Mouse (Mus musculus) 416B (cell line): ENCODE measurements around the gene Gjc3.
"Not testable (repeated sequence)": the region's sequence is repeated elsewhere in the genome, so short reads cannot be mapped to it uniquely, and the experiment has no call there.

Experiments
- DNase-seq: peaks from one replicate; pipeline ENCODE4 v3.0.0; 2011; ENCODE audit warnings: low read depth

Gene Gjc3

DNA sequence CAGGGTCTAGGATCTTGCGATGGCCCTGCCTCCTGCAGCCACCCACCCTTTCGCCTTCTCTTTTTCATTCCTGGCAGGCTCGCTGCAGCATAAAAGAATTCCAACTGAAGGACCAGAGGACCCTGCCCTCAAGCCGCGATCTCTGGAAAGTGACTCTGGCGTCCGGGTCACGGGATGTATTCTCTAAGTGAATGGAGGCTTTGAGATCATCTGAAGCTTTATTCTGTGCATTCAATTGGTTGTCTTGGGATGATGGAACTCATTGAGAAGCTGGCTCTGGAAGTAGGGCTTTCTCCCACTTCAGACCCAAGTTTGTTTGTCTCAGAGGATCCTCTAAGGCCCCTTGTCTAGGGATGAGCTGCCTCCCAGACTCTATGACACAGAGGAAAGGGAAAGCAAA, at the start of gene Gjc3:
Gene Gjc3 (minus strand): TSS at position 154 of the 400 bp plus-strand sequence.
- no peak for DNase-seq

GRCm38 (mm10) chr5:138012382-138012781, 49.5 kb upstream of the Gjc3 start:
- DNase-seq: no peak

GRCm38 (mm10) chr5:138009437-138009836, 46.5 kb upstream of the Gjc3 start:
- DNase-seq: no peak

- DNase-seq: no peak
These were observed 23.5 kb upstream of the Gjc3 start for GRCm38 (mm10) chr5:137986351-137986750.

DNA sequence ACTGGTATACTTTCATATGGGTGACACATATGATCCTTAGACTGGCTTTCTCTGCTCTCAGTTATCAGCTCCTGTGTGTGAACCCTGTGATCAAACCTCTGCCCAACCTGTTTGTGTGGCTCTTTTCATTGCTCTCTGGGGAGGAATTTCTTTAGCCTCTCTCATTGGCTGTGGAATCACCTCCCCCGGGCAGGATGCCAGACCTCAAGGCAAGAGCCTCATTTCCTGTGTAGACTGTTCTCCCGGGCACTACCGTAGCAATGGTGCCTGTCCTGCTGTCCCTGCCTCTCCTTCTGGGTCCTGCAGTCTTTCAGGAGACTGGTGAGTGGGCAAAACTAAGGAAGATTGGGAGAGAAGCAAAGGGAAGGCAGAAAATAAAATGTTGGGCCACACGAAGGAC, 18.4 kb upstream of the Gjc3 start, which contains the start of gene Azgp1:
Gene Azgp1 (plus strand): TSS at position 221 of the 400 bp plus-strand sequence.
- peak; percentile 19 for DNase-seq

DNA sequence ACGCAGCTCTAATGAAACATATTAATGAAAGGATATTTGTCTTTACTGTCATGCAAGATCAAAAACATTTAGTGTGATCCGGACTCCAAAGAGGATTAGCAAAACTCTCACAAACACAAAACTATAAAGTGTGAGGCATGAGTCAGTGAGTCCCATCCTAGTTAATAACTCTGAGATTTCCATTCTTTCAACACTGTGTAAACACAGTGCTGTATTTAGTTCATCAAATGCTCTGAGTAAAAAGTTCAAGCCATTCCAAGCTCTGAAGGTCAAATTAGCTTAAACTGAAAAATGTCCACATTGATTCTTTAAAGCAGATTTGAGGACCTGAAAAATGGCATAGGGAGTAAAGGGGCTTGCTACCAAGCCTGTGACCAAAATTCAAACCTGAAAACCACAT, 16.2 kb upstream of the Gjc3 start:
- no peak for DNase-seq

GRCm38 (mm10) chr5:137977291-137977690, 14.4 kb upstream of the Gjc3 start:
- no peak for DNase-seq

DNA sequence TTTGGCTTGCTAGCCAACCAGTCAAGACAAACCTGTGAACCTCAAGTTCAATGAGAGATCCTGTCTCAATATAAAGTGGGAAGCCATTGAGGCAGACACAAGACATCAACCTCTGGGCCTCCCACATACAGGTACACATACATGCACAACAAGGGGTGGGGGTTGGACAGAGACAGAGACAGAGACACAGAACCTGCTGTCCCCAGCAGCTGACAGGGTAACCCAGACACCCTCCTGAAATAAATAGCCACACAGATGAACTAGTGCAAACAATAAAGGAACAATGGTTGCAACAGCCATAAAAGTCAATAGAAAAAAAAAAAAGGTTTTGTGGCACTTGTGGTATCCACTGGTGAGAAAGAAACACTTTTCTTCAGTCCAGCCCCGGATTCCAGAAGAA, 12.5 kb upstream of the Gjc3 start:
- no peak for DNase-seq

DNA sequence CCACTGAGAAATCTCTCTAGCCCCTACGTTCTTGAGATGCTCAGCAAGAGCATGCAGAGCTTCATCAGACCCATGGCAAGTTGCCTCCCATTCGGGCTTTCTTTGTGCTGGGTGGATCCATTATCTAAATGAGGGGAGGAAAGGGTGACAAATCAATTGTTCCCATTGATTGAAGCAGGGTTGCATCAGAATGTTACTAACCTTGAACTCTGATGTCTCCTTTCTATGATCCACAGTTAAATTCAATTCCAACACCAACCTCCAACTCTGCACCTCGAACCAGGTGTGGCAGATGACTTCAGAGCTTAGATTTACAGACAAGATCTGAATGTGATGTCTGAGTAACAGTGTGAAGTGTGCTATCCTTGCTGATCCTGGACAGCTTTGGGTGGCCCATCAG, 11.8 kb upstream of the Gjc3 start:
- no peak for DNase-seq

DNA sequence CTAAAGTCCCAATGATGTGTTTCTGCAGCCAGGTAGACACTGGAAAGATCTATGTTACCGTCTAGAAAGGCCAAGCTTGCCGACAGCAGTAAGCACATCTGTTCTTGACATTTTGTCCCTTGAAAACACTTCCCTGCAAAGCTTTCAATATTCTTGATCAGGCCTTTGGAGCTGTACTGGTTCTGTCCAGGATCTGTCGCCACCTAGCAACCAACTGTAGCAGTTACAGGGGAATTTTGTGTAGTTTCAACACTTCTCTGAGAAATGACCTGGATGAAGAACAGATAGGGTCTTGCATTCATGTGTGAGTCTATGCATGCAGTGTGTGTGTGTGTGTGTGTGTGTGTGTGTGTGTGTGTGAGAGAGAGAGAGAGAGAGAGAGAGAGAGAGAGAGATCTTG, 10.8 kb upstream of the Gjc3 start:
- peak; percentile 37 for DNase-seq

GRCm38 (mm10) chr5:137973161-137973560, 10.3 kb upstream of the Gjc3 start:
- peak; percentile 62 for DNase-seq

- no peak for DNase-seq
These were observed 3.6 kb upstream of the Gjc3 start for GRCm38 (mm10) chr5:137966492-137966891.

- no peak for DNase-seq
These were observed 6.5 kb downstream of the Gjc3 start for GRCm38 (mm10) chr5:137956404-137956803.

GRCm38 (mm10) chr5:137951218-137951617, 11.7 kb downstream of the Gjc3 start:
- peak; percentile 10 for DNase-seq

- DNase-seq: no peak
These were observed 15.6 kb downstream of the Gjc3 start for GRCm38 (mm10) chr5:137947303-137947702.

DNA sequence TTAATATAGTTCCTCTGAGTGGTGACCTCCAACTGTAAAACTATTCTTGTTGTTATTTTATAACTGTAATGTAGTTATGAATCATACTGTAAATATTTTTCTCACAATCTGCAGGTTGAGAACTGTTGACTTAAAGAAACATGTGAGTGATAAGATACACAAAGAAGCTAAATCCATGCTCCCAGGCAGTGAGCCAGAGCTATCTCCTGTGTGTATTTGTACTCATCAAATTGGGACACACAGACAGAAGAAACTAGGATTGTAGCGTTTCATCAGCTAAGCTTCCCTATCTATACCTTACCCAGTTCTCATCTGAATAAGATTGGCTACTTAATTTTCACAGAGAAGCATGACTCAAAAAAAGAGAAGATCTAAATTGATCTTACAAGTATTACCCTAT, 19.8 kb downstream of the Gjc3 start:
- DNase-seq: no peak

DNA sequence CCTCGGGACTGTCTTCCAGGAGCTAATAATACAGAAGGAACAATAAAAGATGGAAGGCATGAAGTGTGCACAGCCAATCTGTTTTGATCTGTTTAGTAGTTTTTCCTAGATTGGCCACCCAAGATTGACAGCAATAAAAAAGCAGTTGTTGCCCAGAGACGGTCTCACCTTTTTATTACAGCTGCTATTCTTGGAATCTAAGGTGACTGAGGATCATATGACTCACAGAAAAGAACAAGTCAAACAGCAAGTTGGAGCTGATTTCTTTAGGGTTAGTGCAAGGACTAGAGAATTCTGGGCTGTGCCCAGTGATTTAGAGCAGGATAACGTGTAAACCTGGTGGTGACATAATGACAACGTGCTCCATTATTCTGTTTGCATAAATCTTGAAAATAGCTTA, 21.9 kb downstream of the Gjc3 start:
- no peak for DNase-seq

DNA sequence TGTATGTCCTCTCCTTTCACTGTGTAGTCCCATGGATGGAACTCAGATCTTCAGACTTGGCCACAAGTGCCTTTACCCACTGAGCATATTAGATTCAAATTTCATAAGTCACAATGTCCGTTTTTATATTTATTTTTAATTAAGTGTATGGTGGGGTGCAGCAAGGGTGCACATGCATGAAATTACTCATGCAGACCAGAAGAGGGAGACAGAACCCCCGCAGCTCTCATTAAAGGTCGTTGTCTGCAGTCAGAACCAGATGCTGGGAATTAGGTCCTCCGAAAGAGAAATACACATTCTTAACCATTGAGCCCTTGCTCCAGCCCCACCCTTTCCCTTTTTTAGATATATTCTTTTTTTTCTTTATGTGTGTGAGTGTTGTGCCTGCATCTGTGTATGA, 25.7 kb downstream of the Gjc3 start:
- DNase-seq: peak; percentile 41

- DNase-seq: no peak
These were observed 26.4 kb downstream of the Gjc3 start for GRCm38 (mm10) chr5:137936486-137936885.

- DNase-seq: not testable (repeated sequence)
These were observed 29.0 kb downstream of the Gjc3 start for GRCm38 (mm10) chr5:137933934-137934333.

DNA sequence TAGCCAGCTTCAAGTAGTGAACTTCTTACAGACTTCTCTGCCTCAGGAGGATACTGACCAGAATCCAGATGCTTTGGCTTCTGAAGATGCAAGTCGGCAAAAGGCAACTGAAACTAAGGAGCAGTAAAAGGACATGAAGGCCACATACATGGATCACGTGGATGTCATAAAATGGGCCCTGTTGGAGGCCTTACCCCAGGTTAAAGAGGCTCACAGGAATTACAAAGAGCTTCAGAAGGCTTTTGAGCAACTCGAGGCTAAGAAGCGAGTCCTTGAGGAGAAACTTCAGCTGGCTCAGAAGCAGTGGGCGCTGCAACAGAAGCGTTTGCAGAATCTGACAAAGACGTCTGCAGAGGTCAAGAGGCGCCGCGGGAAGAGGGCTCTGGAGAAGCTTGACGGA, 34.5 kb downstream of the Gjc3 start:
- no peak for DNase-seq

GRCm38 (mm10) chr5:137922171-137922570, 40.7 kb downstream of the Gjc3 start:
- DNase-seq: no peak

DNA sequence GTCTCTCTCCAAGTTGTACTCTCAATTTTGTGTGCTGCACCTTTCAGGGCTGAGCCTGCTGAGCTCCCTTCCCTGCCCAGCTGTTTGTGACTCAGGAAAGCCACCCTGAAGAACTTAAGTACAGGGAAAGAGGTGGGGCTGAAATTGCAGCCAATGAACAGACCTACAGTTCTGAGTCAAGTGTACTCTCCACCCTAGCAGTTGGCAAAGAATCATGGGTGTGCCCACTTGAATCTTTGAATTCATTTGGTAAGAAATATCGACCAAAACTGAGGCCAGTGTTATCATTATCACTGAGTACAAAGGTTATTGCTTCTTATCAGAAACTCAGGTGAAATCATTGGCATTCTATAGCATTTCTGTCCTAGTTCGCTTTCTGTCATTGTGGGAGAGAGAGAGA, 41.4 kb downstream of the Gjc3 start, which contains the start of gene Cyp3a13:
Gene Cyp3a13 (minus strand): TSS at position 88 of the 400 bp plus-strand sequence.
- DNase-seq: no peak

DNA sequence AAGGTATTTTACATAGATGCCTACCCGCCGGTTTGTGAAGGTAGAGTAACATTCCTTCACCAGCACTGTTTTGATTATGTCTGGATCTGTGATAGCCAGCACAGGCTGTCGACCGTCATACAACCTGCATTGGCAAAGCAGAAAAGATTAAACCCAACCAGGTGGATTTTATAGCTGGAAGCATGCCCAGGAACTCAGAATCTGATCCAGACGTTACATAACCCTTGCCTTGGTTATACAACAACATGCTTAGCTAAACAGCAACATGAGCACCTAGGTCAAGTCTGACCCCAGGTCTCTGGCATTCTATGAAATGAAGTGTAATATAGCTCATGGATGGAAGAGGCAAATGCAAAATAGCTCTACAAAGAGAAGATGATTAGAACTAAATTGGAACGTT, 47.3 kb downstream of the Gjc3 start:
- no peak for DNase-seq

DNA sequence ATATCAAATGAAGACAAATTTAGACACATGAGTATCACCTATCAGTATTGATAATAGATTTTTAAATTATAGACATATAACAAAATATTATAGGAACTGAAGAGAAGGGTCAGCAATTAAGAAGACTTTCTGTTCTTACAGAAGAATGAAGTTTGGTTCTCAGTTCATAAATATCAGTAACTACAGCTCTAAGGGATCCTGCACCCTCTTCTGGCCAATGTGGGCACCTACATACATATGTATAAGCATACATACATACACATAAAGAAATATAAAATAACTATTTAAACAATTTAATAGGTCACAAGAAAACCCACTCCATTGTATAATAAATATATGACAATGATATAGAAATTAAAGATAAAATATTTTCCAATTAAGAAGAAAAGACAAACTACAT, 48.4 kb downstream of the Gjc3 start:
- DNase-seq: peak; percentile 30
